Mouse (Mus musculus) Muller cell, postnatal 12 days (primary cell): ENCODE data around the gene Art2b.
"Not testable (repeated sequence)": the region's sequence is repeated elsewhere in the genome, so short reads cannot be mapped to it uniquely, and the experiment has no call there.

Source experiments
- DNase-seq: peaks from one replicate; pipeline ENCODE4 v3.0.0-alpha.2; 2015; ENCODE audit errors: inconsistent ontology term

Gene Art2b

GRCm38 (mm10) chr7:101559393-101559792 lies 26.0 kb downstream of the Art2b start:
- DNase-seq = not testable (repeated sequence)

- no peak for DNase-seq
Observed at GRCm38 (mm10) chr7:101557391-101557790, 28.0 kb downstream of the Art2b start.

- not testable (repeated sequence) for DNase-seq
Observed at GRCm38 (mm10) chr7:101555473-101555872, 29.9 kb downstream of the Art2b start.

- no peak for DNase-seq
Observed at GRCm38 (mm10) chr7:101551530-101551929, 33.9 kb downstream of the Art2b start.

GRCm38 (mm10) chr7:101550686-101551485 lies 34.5 kb downstream of the Art2b start:
- DNase-seq = no peak

- DNase-seq = no peak
Observed at GRCm38 (mm10) chr7:101549266-101549665, 36.1 kb downstream of the Art2b start.

GRCm38 (mm10) chr7:101547651-101548050 lies 37.7 kb downstream of the Art2b start:
- no peak for DNase-seq

GRCm38 (mm10) chr7:101541734-101542133 lies 43.7 kb downstream of the Art2b start:
- no peak for DNase-seq

GRCm38 (mm10) chr7:101541132-101541531 lies 44.3 kb downstream of the Art2b start:
- DNase-seq = peak; percentile 63

GRCm38 (mm10) chr7:101540684-101541083 lies 44.7 kb downstream of the Art2b start:
- DNase-seq = no peak

GRCm38 (mm10) chr7:101539774-101540173 lies 45.6 kb downstream of the Art2b start:
- DNase-seq = no peak

- DNase-seq = peak; percentile 63
Observed at GRCm38 (mm10) chr7:101538141-101538933, 47.1 kb downstream of the Art2b start.

- DNase-seq = no peak
Observed at GRCm38 (mm10) chr7:101537541-101537940, 47.9 kb downstream of the Art2b start.

GRCm38 (mm10) chr7:101535517-101535916 lies 49.9 kb downstream of the Art2b start:
- DNase-seq = no peak

- DNase-seq = no peak
Observed at GRCm38 (mm10) chr7:101535102-101535501, 50.3 kb downstream of the Art2b start.

GRCm38 (mm10) chr7:101534428-101534827 lies 51.0 kb downstream of the Art2b start:
- no peak for DNase-seq
